ENCODE assay signal across 23 mouse cellular contexts in the genomic region with DNA sequence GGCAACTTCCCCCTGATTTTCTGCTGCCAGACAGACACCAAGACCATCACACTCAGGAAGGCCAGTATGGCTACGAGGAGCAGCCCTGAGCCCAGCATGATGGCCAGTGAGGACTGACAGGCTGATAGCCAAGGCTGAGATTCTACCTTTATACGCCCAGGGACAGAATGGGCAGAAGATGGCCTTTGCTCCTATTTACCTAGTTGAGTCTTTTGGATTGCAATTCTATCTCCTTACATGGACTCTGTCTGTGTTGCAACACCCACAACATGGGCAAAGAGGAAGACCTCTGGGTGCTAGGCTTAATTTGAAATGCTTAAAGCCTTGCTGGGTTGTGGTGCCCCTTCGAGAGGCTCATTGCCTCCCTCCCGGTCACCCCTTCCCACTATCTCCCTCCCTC. TPM values are rescaled to one million over a fixed set of nuclear protein-coding genes. Genes with fewer than 3 reads are reported as not detected.
"Had no signal": no experiment of that assay in that cellular context is flagged by ENCODE, and none has a peak within 500 bp of the region (broad histone marks: within the 10 kb centered on the region; RNA-seq: fewer than 3 reads in every experiment).

A gene (minus strand): TSS at position 123 of the 400 bp plus-strand sequence.

- H3K4me2 ChIP-seq: lung, embryonic 15.5 days; midbrain, embryonic 11.5 days; midbrain, embryonic 13.5 days; midbrain, embryonic 15.5 days; neural tube, embryonic 12.5 days; stomach, embryonic 15.5 days had no signal

- H3K27ac ChIP-seq: lung, embryonic 15.5 days; macrophage; midbrain, embryonic 13.5 days; midbrain, embryonic 15.5 days; neural tube, embryonic 12.5 days; stomach, embryonic 15.5 days had no signal

- H3K36me3 ChIP-seq: lung, embryonic 15.5 days; midbrain, embryonic 13.5 days; midbrain, embryonic 15.5 days; neural tube, embryonic 12.5 days; stomach, embryonic 15.5 days had no signal

- H3K9ac ChIP-seq: lung, embryonic 15.5 days; midbrain, embryonic 13.5 days; midbrain, embryonic 15.5 days; neural tube, embryonic 12.5 days; stomach, embryonic 15.5 days had no signal

- ATAC-seq: lung, postnatal 0 days; midbrain, embryonic 13.5 days; midbrain, embryonic 15.5 days had no signal

- H3K4me1 ChIP-seq: lung, embryonic 15.5 days; megakaryocyte, embryonic 14.5 days; midbrain, embryonic 13.5 days; midbrain, embryonic 15.5 days; neural tube, embryonic 12.5 days; stomach, embryonic 15.5 days had no signal

- H3K9me3 ChIP-seq: lung, embryonic 15.5 days; stomach, embryonic 15.5 days had no signal

- H3K4me3 ChIP-seq: lung, embryonic 15.5 days; megakaryocyte, embryonic 14.5 days; midbrain, embryonic 13.5 days; midbrain, embryonic 15.5 days; neural tube, embryonic 12.5 days; stomach, embryonic 15.5 days had no signal

- H3K27me3 ChIP-seq: lung, embryonic 15.5 days; megakaryocyte, embryonic 14.5 days; midbrain, embryonic 13.5 days; midbrain, embryonic 15.5 days; neural tube, embryonic 12.5 days; stomach, embryonic 15.5 days had no signal

- DNase-seq: lung, adult 2 months; lung, postnatal 14 days; lung, postnatal 36 days; right cerebral cortex, postnatal 14 days; thymus, adult 18-20 months; thymus, postnatal 14 days; thymus, postnatal 36 days had no signal

RNA-seq across cellular contexts. Expression of the gene that starts here (rescaled TPM):
- total RNA-seq: megakaryocyte progenitor cell, adult 5-6 weeks; midbrain, postnatal 0 days; monocyte, adult 5-6 weeks; neutrophil, adult 5-6 weeks had no signal
- polyA plus RNA-seq: lung, adult 2 months; lung, embryonic 15.5 days; lung, postnatal 0 days; macrophage; midbrain, embryonic 11.5 days; midbrain, embryonic 13.5 days; midbrain, embryonic 15.5 days; midbrain, postnatal 0 days; neural tube, embryonic 12.5 days; neural tube, embryonic 14.5 days; spleen, adult 2 months; stomach, embryonic 15.5 days; thymus, postnatal 0 days had no signal
